Mouse (Mus musculus) hindlimb bud, embryonic 11.5 days (tissue): ENCODE measurements around the gene Clic4.

Experiments used
- DNase-seq: peaks from one replicate; pipeline ENCODE4 v3.0.0-alpha.2; 2012; ENCODE audit warnings: low read depth, low spot score; ENCODE audit errors: extremely low spot score

Gene Clic4

GRCm38 (mm10) chr4:135272640-135273306, at the start of gene Clic4:
TSS of gene Clic4 (minus strand) at chr4:135272814.
- peak; percentile 93 for DNase-seq

- DNase-seq, result peak; percentile 46
Observed at GRCm38 (mm10) chr4:135317966-135318365, 45.4 kb upstream of the Clic4 start.

GRCm38 (mm10) chr4:135317539-135317938, 44.9 kb upstream of the Clic4 start:
- DNase-seq, result no peak

- no peak for DNase-seq
Observed at GRCm38 (mm10) chr4:135315287-135315686, 42.7 kb upstream of the Clic4 start.

- DNase-seq, result no peak
Observed at GRCm38 (mm10) chr4:135314419-135314832, 41.8 kb upstream of the Clic4 start.

- no peak for DNase-seq
Observed at GRCm38 (mm10) chr4:135313761-135314241, 41.2 kb upstream of the Clic4 start.

- DNase-seq, result no peak
Observed at GRCm38 (mm10) chr4:135313111-135313691, 40.6 kb upstream of the Clic4 start.

- DNase-seq, result no peak
Observed at GRCm38 (mm10) chr4:135312706-135313105, 40.1 kb upstream of the Clic4 start.

GRCm38 (mm10) chr4:135310371-135310770, 37.8 kb upstream of the Clic4 start:
- DNase-seq, result no peak

GRCm38 (mm10) chr4:135309726-135310125, 37.1 kb upstream of the Clic4 start:
- no peak for DNase-seq

- DNase-seq, result no peak
Observed at GRCm38 (mm10) chr4:135309112-135309659, 36.6 kb upstream of the Clic4 start.

GRCm38 (mm10) chr4:135306971-135307632, 34.5 kb upstream of the Clic4 start:
- no peak for DNase-seq

- DNase-seq, result no peak
Observed at GRCm38 (mm10) chr4:135306533-135306932, 33.9 kb upstream of the Clic4 start.

- no peak for DNase-seq
Observed at GRCm38 (mm10) chr4:135302261-135302660, 29.6 kb upstream of the Clic4 start.

- no peak for DNase-seq
Observed at GRCm38 (mm10) chr4:135301166-135301565, 28.6 kb upstream of the Clic4 start.

GRCm38 (mm10) chr4:135300248-135301041, 27.8 kb upstream of the Clic4 start:
- no peak for DNase-seq

GRCm38 (mm10) chr4:135298680-135299079, 26.1 kb upstream of the Clic4 start:
- no peak for DNase-seq

GRCm38 (mm10) chr4:135297931-135298546, 25.4 kb upstream of the Clic4 start:
- DNase-seq, result no peak

- no peak for DNase-seq
Observed at GRCm38 (mm10) chr4:135297146-135297545, 24.5 kb upstream of the Clic4 start.

GRCm38 (mm10) chr4:135296565-135296964, 24.0 kb upstream of the Clic4 start:
- DNase-seq, result no peak

GRCm38 (mm10) chr4:135293813-135294212, 21.2 kb upstream of the Clic4 start:
- DNase-seq, result no peak
